Mouse (Mus musculus) embryonic fibroblast, embryonic 13.5 days (primary cell): ENCODE measurements around the gene Spen.

ENCODE experiments used
- CTCF ChIP-seq: IDR thresholded peaks from 2 replicates; pipeline ENCODE4 v1.5.1; 2011; ENCODE audit warnings: mild to moderate bottlenecking, control low read depth, low read length, moderate library complexity, borderline replicate concordance; ENCODE audit not compliant: insufficient read depth
- POLR2A ChIP-seq: IDR thresholded peaks from 2 replicates; pipeline ENCODE4 v1.6.1; 2011; ENCODE audit warnings: low read depth, mild to moderate bottlenecking, control low read depth, low read length, moderate library complexity

DNA sequence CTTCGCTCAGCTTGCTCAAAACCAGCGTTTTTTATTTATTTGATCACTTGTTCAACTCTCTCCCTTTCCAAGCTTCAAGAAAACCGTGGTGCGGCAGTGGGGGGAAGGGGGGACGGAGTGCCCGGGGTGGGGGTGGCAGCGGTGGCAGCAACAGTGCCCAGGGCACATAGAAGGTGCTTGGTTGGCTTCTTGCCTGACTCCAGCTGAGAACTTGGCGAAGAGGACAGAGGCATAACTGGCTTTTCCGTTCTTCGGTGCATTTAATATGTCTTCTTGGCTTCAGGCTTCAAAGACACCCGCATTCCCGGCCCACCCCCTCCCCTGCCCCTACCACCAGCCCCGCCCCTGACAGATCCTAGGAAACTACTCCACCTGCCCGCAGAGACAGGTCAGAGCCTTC lies 105.7 kb downstream of the Spen start:
- no peak for TF ChIP-seq POLR2A
- TF ChIP-seq CTCF: no peak
